Mouse (Mus musculus) 416B (cell line): Measurements from ENCODE around the gene Gm5148.

ENCODE experiments used
- DNase-seq: peaks from one replicate; pipeline ENCODE4 v3.0.0; 2011; ENCODE audit warnings: low read depth

Gm5148 gene

GRCm38 (mm10) chr3:37692945-37693344 lies 31.3 kb downstream of the Gm5148 start:
- DNase-seq: no peak

- no peak for DNase-seq
These were observed 36.9 kb downstream of the Gm5148 start for GRCm38 (mm10) chr3:37687158-37687980.

GRCm38 (mm10) chr3:37686751-37687150 lies 37.5 kb downstream of the Gm5148 start:
- no peak for DNase-seq

- no peak for DNase-seq
These were observed 38.1 kb downstream of the Gm5148 start for GRCm38 (mm10) chr3:37686219-37686618.

GRCm38 (mm10) chr3:37676291-37676690 lies 48.0 kb downstream of the Gm5148 start:
- DNase-seq: no peak

GRCm38 (mm10) chr3:37675056-37675525 lies 49.2 kb downstream of the Gm5148 start:
- DNase-seq: no peak

- DNase-seq: no peak
These were observed 50.6 kb downstream of the Gm5148 start for GRCm38 (mm10) chr3:37673513-37674261.

- peak; percentile 48 for DNase-seq
These were observed 51.8 kb downstream of the Gm5148 start for GRCm38 (mm10) chr3:37672266-37673040.

- no peak for DNase-seq
These were observed 55.2 kb downstream of the Gm5148 start for GRCm38 (mm10) chr3:37669100-37669499.

GRCm38 (mm10) chr3:37668652-37669051 lies 55.6 kb downstream of the Gm5148 start:
- DNase-seq: no peak

- no peak for DNase-seq
These were observed 56.6 kb downstream of the Gm5148 start for GRCm38 (mm10) chr3:37667736-37668135.

- no peak for DNase-seq
These were observed 57.2 kb downstream of the Gm5148 start for GRCm38 (mm10) chr3:37667119-37667467.

- DNase-seq: peak; percentile 87
These were observed 57.8 kb downstream of the Gm5148 start for GRCm38 (mm10) chr3:37666291-37667118.
